Mouse (Mus musculus) cortical plate, adult 2 months (tissue): ENCODE results near the gene Pgm5.

ENCODE experiments used
- CTCF ChIP-seq: fragments of 200-500 bp; IDR thresholded peaks from 2 replicates; pipeline ENCODE4 v1.5.1; 2011; ENCODE audit warnings: mild to moderate bottlenecking, control low read depth, low read length; ENCODE audit not compliant: insufficient read depth; ENCODE audit errors: extremely low read depth
- POLR2A ChIP-seq: fragments of 200-500 bp; IDR thresholded peaks from 2 replicates; pipeline ENCODE4 v1.6.1; 2011; ENCODE audit warnings: mild to moderate bottlenecking, low read length, control low read depth; ENCODE audit not compliant: insufficient read depth; ENCODE audit errors: extremely low read depth

DNA sequence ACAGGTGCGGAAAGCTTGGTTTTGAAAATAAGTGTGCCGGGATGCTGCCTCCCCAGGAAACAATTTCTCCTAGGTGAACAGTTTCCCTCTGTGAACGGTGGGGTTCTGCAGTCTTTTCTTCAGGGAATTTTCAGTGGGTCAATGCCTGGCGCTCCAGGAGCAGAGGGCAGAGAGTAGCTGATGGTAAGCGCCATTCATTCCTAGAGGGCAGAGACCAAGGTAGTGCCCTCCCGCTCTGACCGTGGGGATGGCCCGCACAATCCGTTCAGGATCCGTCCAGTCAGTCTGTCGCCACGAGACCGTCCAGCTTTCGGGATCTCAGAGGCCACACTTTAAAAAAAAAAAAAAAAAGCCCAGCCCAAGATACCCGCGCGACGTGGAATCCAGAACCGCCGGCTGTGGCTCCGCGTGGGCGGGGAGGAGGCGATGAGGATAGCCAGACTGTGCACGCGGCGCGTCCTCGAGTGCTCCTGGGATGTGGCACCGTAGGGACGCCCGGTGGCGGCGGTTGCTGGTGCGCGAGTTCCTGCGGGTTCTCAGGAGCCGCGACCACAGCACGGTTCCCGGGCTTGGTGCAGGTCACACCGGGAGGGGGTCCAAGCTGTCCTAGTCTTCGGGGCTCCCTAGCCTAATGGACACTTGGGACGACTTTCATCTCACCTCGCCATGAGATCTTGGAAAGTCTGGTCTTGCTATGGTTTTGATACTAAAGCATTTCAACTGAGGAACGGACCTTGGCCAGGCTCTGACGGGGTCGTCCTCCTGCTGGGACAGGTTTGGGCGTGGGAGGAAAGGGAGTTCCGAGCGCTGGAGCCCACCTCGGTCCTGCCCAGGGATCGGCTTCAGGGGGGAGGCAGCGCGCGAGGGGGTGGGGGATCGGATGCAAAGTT, 35.6 kb upstream of the Pgm5 start:
- TF ChIP-seq CTCF, result no peak
- no peak for TF ChIP-seq POLR2A
